Mouse (Mus musculus) hindbrain, embryonic 12.5 days (tissue): ENCODE measurements at regions not wholly inside any gene's neighbourhood (a gene's known extent, or its start where the extent isn't known, plus 50 kb on each side); places are given as distances from the start of the nearest gene placed in this dataset.

Experiments
- ATAC-seq: fragments of 200-750 bp; cut with Nextera tagmentation; 2 replicates; pipeline ENCODE4 v1.8.0; 2017; ENCODE audit warnings: moderate TSS enrichment; ENCODE audit not compliant: low FRiP score
- H3K27ac ChIP-seq: fragments of 300-500 bp; sonication (generic); 2 replicates; pipeline ENCODE4 v1.5.1; 2016; ENCODE audit warnings: mild to moderate bottlenecking
- H3K27me3 ChIP-seq: fragments of 300-500 bp; sonication (generic); 2 replicates; pipeline ENCODE4 v1.6.1; 2016; ENCODE audit warnings: mild to moderate bottlenecking
- H3K36me3 ChIP-seq: fragments of 300-500 bp; sonication (generic); 2 replicates; pipeline ENCODE4 v1.6.1; 2016; ENCODE audit warnings: mild to moderate bottlenecking
- H3K4me1 ChIP-seq: fragments of 300-500 bp; sonication (generic); 2 replicates; pipeline ENCODE4 v1.6.1; 2016
- H3K4me2 ChIP-seq: fragments of 300-500 bp; sonication (generic); replicated peaks from 2 replicates; pipeline ENCODE4 v1.6.1; 2016; ENCODE audit warnings: mild to moderate bottlenecking
- H3K4me3 ChIP-seq: fragments of 300-500 bp; sonication (generic); 2 replicates; pipeline ENCODE4 v1.5.1; 2016; ENCODE audit warnings: mild to moderate bottlenecking
- H3K9ac ChIP-seq: fragments of 300-500 bp; sonication (generic); 2 replicates; pipeline ENCODE4 v1.6.1; 2016; ENCODE audit warnings: mild to moderate bottlenecking, moderate library complexity
- H3K9me3 ChIP-seq: fragments of 300-500 bp; sonication (generic); replicated peaks from 2 replicates; pipeline ENCODE4 v1.6.1; 2016; ENCODE audit warnings: mild to moderate bottlenecking
- WGBS: fragments of 180-500 bp; shearing (Covaris S2); methylation state at CpG from one replicate; pipeline ENCODE4 v1.1.7; 2016; 5-methylcytosine and 5-hydroxymethylcytosine counted together

DNA sequence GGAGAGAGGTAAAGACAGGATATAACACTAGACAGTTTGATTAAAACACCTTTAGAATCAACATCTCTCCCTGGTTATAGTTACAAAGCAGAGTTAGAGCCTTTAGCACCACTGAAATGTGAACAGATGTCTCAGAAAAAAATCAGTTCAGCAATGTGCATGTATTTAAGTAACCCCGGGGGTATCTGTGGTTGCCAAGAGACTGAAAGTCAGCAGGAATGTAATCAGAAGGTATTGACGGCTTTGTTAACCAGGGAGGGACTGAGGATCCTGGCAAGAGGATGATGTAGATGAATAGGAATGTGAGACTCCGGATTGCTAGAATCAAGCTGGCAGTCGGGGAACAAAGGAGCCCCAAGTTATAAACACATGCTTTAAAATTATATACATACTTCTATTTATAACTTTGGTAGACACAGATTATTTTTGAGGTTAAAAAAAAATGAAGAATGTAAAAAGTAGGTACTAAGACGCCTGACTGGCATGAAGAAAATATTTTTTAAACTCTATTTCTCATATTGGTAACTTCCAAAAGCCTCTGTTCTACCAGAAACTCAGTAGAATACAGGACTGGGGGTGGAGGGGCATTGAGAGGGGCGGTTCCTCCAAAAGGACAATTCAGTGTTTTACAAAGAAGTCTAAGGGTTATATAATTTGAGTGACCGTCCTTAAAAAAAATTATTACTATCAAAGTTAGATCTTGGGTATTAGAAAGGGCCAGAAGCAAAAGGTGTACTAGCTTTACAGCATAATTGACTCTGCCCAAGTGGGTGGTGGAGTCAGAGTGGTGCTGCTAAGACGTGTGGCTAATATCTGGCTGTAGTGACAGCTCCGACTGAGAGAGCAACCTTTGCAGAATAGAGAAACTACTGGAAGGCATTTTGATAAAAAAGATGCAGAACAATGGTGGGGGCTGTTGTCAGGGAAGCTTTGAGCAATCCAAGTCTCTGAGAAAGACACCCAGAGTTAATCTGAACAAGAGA is 341.2 kb upstream of the Gm6657 start:
- no peaks in the 10 kb centered on the region for H3K36me3 ChIP-seq
- no peak overlapping the region for H3K4me3 ChIP-seq
- no peak overlapping the region for H3K4me2 ChIP-seq
- H3K9ac ChIP-seq = no peak overlapping the region
- no peaks in the 10 kb centered on the region for H3K9me3 ChIP-seq
- H3K27me3 ChIP-seq = no peaks in the 10 kb centered on the region
- peak overlapping the region; percentile 44; the same call in 1 of the 2 replicates for H3K27ac ChIP-seq
- 16% methylated on average over 9 of the region's 9 CpGs for WGBS
- H3K4me1 ChIP-seq = peaks cover 23% of the 10 kb centered on the region
- ATAC-seq = 0 out of 2 replicates have a peak, but pooled peaks have one; percentile 65

DNA sequence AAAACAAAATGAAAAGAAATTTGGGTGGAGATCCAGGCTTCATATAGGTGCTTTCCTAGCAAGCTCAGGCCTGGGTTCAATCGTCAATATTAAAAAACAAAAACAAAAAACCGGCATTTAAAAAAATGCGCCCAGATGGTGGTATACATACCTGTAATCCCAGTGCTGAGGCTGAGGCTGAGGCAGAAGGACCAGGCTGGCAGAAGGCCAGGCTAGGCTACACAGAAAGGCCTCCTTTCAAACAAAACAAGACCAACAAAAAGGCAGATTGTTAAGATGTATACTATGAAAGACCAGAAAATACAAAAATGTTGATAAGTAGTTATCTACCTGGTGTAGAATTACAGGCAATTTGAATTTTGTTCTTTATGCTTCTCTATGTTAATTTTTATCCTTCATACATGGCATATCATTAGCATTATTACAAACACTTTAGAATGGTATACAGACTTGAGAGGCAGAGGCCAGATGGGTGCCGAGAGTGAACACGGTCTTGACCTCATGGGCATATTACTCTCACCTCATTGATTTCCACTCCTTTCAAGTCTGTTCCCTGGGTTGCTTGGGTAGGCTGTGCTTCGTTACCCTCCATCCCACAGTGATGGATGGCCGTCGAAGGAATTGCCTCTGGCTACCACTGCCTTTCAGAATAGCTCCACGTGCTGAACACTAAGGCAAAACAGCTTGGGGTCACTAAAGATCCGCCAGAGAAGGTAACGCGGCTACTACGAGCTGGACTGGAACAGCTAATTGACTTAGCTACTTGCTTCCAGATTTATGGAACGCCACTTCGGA is 339.6 kb upstream of the Gm6657 start:
- no peaks in the 10 kb centered on the region for H3K9me3 ChIP-seq
- peak; percentile 74 for ATAC-seq
- no peak overlapping the region for H3K4me3 ChIP-seq
- H3K4me2 ChIP-seq = no peak overlapping the region
- H3K4me1 ChIP-seq = peaks cover 23% of the 10 kb centered on the region
- no peak overlapping the region for H3K9ac ChIP-seq
- H3K36me3 ChIP-seq = no peaks in the 10 kb centered on the region
- no peaks in the 10 kb centered on the region for H3K27me3 ChIP-seq
- no peak overlapping the region; the same call in 1 of the 2 replicates for H3K27ac ChIP-seq
- WGBS = 39% methylated on average over 15 of the region's 15 CpGs

- 64% methylated on average over 12 of the region's 12 CpGs for WGBS
- Histone ChIP-seq H3K9ac (no peak overlapping the region), H3K27ac (no peak overlapping the region), H3K27me3 (no peaks in the 10 kb centered on the region), H3K36me3 (no peaks in the 10 kb centered on the region), H3K4me2 (no peak overlapping the region), H3K4me3 (no peak overlapping the region), H3K9me3 (no peaks in the 10 kb centered on the region), H3K4me1 (peaks cover 23% of the 10 kb centered on the region)
- no peak for ATAC-seq
Observed at GRCm38 (mm10) chr12:77855796-77856195, 338.2 kb upstream of the Gm6657 start.

DNA sequence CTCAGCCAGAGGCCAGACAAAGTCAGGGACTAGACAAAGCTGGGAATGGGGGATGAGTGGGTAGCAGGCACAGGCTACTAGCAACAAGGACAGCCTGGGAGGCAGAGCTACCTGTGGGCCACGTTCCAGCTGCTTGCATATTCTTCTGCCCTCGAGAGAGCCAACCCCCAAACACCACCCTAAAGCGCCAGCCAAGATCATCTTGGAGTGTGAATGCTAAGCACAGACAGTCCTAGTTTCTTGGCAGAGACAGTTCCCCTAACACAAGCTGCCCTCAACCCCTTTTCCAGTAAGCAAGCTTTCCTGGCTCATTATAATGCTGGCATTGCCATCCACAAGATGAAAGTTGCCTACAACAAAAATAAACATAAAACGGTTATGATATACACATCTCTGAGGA is 336.8 kb upstream of the Gm6657 start:
- Histone ChIP-seq H3K27me3 (no peaks in the 10 kb centered on the region), H3K9me3 (no peaks in the 10 kb centered on the region), H3K4me2 (no peak overlapping the region), H3K4me3 (no peak overlapping the region), H3K4me1 (peaks cover 19% of the 10 kb centered on the region), H3K9ac (no peak overlapping the region), H3K36me3 (no peaks in the 10 kb centered on the region), H3K27ac (no peak overlapping the region)
- ATAC-seq = no peak
- 63% methylated on average over 4 of the region's 4 CpGs for WGBS

- Histone ChIP-seq H3K27me3 (no peaks in the 10 kb centered on the region), H3K36me3 (no peaks in the 10 kb centered on the region), H3K27ac (no peak overlapping the region), H3K4me2 (no peak overlapping the region), H3K4me3 (no peak overlapping the region), H3K9me3 (no peaks in the 10 kb centered on the region), H3K4me1 (no peaks in the 10 kb centered on the region), H3K9ac (no peak overlapping the region)
- 78% methylated on average over 13 of the region's 13 CpGs for WGBS
- no peak for ATAC-seq
Observed at GRCm38 (mm10) chr12:77860769-77861557, 333.1 kb upstream of the Gm6657 start.

DNA sequence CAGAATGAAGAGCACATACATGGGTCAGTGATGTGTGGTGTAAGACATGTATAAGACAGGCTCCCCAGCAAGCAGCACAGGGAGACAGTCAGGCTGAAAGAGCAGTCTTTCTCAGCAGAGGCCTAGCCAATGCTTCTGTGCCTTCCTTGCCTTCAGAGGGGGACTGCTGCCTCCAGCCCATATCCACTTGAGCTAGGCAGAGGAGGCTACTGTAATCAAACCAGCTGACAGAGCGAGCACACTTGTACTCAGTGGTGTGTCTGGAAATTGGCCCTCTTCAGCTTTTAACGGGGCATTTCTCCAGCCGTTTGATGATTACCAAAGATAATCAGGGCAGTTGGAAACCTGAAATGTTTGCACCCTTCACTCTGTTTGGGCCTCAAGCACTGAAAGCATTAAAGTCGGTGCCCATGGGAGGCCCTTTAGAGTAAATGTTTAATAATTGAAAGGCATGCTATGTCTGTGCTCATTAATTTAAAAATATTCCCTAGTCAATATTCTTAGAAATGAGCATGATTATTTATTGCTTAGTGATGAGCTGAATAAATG is 326.0 kb upstream of the Gm6657 start:
- ATAC-seq = no peak

GRCm38 (mm10) chr12:77869296-77869695 is 324.7 kb upstream of the Gm6657 start:
- H3K9ac ChIP-seq = no peak overlapping the region
- H3K27ac ChIP-seq = no peak overlapping the region
- ATAC-seq = no peak
- H3K4me1 ChIP-seq = peaks cover 3% of the 10 kb centered on the region; the same call in 1 of the 2 replicates
- H3K36me3 ChIP-seq = no peaks in the 10 kb centered on the region
- H3K4me2 ChIP-seq = no peak overlapping the region
- 87% methylated on average over 3 of the region's 3 CpGs for WGBS
- H3K27me3 ChIP-seq = no peaks in the 10 kb centered on the region
- H3K9me3 ChIP-seq = no peaks in the 10 kb centered on the region
- H3K4me3 ChIP-seq = no peak overlapping the region

More for the DNA sequence above, 326.0 kb upstream of the Gm6657 start:
- Histone ChIP-seq H3K4me1 (peaks cover 3% of the 10 kb centered on the region; the same call in 1 of the 2 replicates), H3K27ac (no peak overlapping the region), H3K36me3 (no peaks in the 10 kb centered on the region), H3K4me2 (no peak overlapping the region), H3K4me3 (no peak overlapping the region), H3K27me3 (no peaks in the 10 kb centered on the region), H3K9me3 (no peaks in the 10 kb centered on the region), H3K9ac (no peak overlapping the region)
- 72% methylated on average over 4 of the region's 4 CpGs for whole genome bisulfite sequencing

GRCm38 (mm10) chr12:77887335-77887734 is 306.7 kb upstream of the Gm6657 start:
- H3K9ac ChIP-seq = no peak overlapping the region
- WGBS = 90% methylated on average over 2 of the region's 2 CpGs
- no peak overlapping the region for H3K27ac ChIP-seq
- no peak overlapping the region for H3K4me2 ChIP-seq
- H3K27me3 ChIP-seq = no peaks in the 10 kb centered on the region
- H3K4me3 ChIP-seq = no peak overlapping the region
- no peak for ATAC-seq
- H3K4me1 ChIP-seq = no peaks in the 10 kb centered on the region
- no peaks in the 10 kb centered on the region for H3K9me3 ChIP-seq
- no peaks in the 10 kb centered on the region for H3K36me3 ChIP-seq

GRCm38 (mm10) chr12:77891452-77891851 is 302.6 kb upstream of the Gm6657 start:
- H3K4me1 ChIP-seq = no peaks in the 10 kb centered on the region
- H3K36me3 ChIP-seq = no peaks in the 10 kb centered on the region
- no peak overlapping the region for H3K27ac ChIP-seq
- H3K4me2 ChIP-seq = no peak overlapping the region
- no peaks in the 10 kb centered on the region for H3K27me3 ChIP-seq
- 89% methylated on average over 6 of the region's 6 CpGs for WGBS
- no peak for ATAC-seq
- H3K4me3 ChIP-seq = no peak overlapping the region
- H3K9ac ChIP-seq = no peak overlapping the region
- no peaks in the 10 kb centered on the region for H3K9me3 ChIP-seq

DNA sequence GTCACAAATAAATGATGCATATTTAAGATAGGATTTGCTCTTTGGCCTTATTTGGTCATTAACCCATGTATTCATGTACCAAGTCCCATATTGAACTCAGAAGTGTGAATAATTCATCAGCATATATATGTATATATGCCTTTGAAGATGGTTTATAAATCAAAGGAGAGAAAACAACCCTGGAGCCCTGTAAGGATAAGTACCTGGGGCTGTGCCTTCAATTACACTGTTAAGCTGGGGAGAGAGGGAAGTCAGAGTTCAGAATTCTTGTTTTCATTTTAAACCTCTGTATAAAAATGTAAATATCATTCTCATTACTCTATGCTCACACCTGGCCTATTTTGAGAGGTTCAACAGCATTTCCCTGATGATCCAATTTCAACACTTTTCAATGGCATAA is 299.8 kb upstream of the Gm6657 start:
- H3K4me1 ChIP-seq = no peaks in the 10 kb centered on the region
- no peak for ATAC-seq
- H3K36me3 ChIP-seq = no peaks in the 10 kb centered on the region
- no peak overlapping the region for H3K27ac ChIP-seq
- no peak overlapping the region for H3K4me3 ChIP-seq
- no peaks in the 10 kb centered on the region for H3K27me3 ChIP-seq
- H3K9me3 ChIP-seq = no peaks in the 10 kb centered on the region
- H3K9ac ChIP-seq = no peak overlapping the region
- H3K4me2 ChIP-seq = no peak overlapping the region

- Histone ChIP-seq H3K9ac (no peak overlapping the region), H3K27me3 (no peaks in the 10 kb centered on the region), H3K27ac (no peak overlapping the region), H3K4me1 (no peaks in the 10 kb centered on the region), H3K36me3 (no peaks in the 10 kb centered on the region), H3K4me2 (no peak overlapping the region), H3K9me3 (no peaks in the 10 kb centered on the region), H3K4me3 (no peak overlapping the region)
- ATAC-seq = peak; percentile 52; the same call in 1 of the 2 replicates
- 37% methylated on average over 2 of the region's 2 CpGs for WGBS
Observed at GRCm38 (mm10) chr12:77895508-77895907, 298.5 kb upstream of the Gm6657 start.
